Mouse (Mus musculus) stomach, postnatal 0 days (tissue): ENCODE data around the gene Uvssa. TPM values are rescaled to one million over a fixed set of nuclear protein-coding genes. Genes with fewer than 3 reads are reported as not detected.

Experiments used
- ATAC-seq: fragments of 200-750 bp; cut with Nextera tagmentation; 2 replicates; pipeline ENCODE4 v1.8.0; 2017; ENCODE audit not compliant: low FRiP score, low TSS enrichment
- DNase-seq: peaks from one replicate; pipeline ENCODE4 v3.0.0-alpha.2; 2016; ENCODE audit warnings: low spot score
- H3K27ac ChIP-seq: fragments of 300-500 bp; sonication (generic); replicated peaks from 2 replicates; pipeline ENCODE4 v1.5.1; 2014; ENCODE audit warnings: mild to moderate bottlenecking, control low read depth
- H3K27me3 ChIP-seq: fragments of 300-500 bp; sonication (generic); 2 replicates; pipeline ENCODE4 v1.6.1; 2014; ENCODE audit warnings: low read length; ENCODE audit not compliant: control insufficient read depth, insufficient read depth
- H3K36me3 ChIP-seq: fragments of 300-500 bp; sonication (generic); 2 replicates; pipeline ENCODE4 v1.6.1; 2014; ENCODE audit warnings: low read length, mixed read lengths; ENCODE audit not compliant: control insufficient read depth, insufficient read depth
- H3K4me1 ChIP-seq: fragments of 300-500 bp; sonication (generic); replicated peaks from 2 replicates; pipeline ENCODE4 v1.6.1; 2014; ENCODE audit warnings: antibody characterized with exemption; ENCODE audit not compliant: control insufficient read depth, insufficient read depth
- H3K4me2 ChIP-seq: fragments of 300-500 bp; sonication (generic); replicated peaks from 2 replicates; pipeline ENCODE4 v1.6.1; 2014; ENCODE audit warnings: low read depth, mild to moderate bottlenecking, control low read depth, moderate library complexity
- H3K4me3 ChIP-seq: fragments of 300-500 bp; sonication (generic); 2 replicates; pipeline ENCODE4 v1.5.1; 2014; ENCODE audit warnings: low read depth, low read length, control low read depth
- H3K9ac ChIP-seq: fragments of 300-500 bp; sonication (generic); 2 replicates; pipeline ENCODE4 v1.6.1; 2014; ENCODE audit warnings: mild to moderate bottlenecking, low read length, control low read depth, mixed read lengths
- H3K9me3 ChIP-seq: fragments of 300-500 bp; sonication (generic); 2 replicates; pipeline ENCODE4 v1.6.1; 2016; ENCODE audit warnings: low read length; ENCODE audit not compliant: control insufficient read depth
- CTCF ChIP-seq: IDR thresholded peaks from 2 replicates; pipeline ENCODE4 v1.5.1; 2016; ENCODE audit warnings: antibody characterized with exemption, low read depth, mild to moderate bottlenecking, moderate library complexity
- EP300 ChIP-seq: optimal IDR thresholded peaks from 2 replicates; pipeline ENCODE3; 2016; ENCODE audit warnings: antibody characterized with exemption
- WGBS: fragments of 180-500 bp; shearing (Covaris S2); extraction: QIAGEN DNeasy Blood & Tissue Kit; methylation state at CpG from one replicate; pipeline ENCODE4 v1.1.7; 2014; 5-methylcytosine and 5-hydroxymethylcytosine counted together
- polyA plus RNA-seq: library from polyadenylated mRNA; unstranded; fragments of >200 nt; fragmentation: Nextera tagmentation; extraction: Ambion mirVana; gene quantifications from 2 replicates; pipeline ENCODE4 v1.2.1, GENCODE M21; 2015

The Uvssa gene
- polyA plus RNA-seq, 1 experiment from 2014 or later, result 4.5 TPM

- WGBS, result 73% methylated on average over 7 of the region's 7 CpGs
- TF ChIP-seq EP300 (no peak), CTCF (no peak)
- DNase-seq, result no peak
Measured at GRCm38 (mm10) chr5:33464390-33464789, 86.0 kb downstream of the Uvssa start.

GRCm38 (mm10) chr5:33465464-33465863, 87.1 kb downstream of the Uvssa start:
- no peak overlapping the region for H3K9ac ChIP-seq
- H3K27ac ChIP-seq, result no peak overlapping the region
- WGBS, result 44% methylated on average over 11 of the region's 11 CpGs
- no peak overlapping the region for H3K4me3 ChIP-seq
- H3K4me2 ChIP-seq, result no peak overlapping the region
- DNase-seq, result no peak
- no peaks in the 10 kb centered on the region for H3K27me3 ChIP-seq
- H3K4me1 ChIP-seq, result no peaks in the 10 kb centered on the region
- no peaks in the 10 kb centered on the region for H3K36me3 ChIP-seq
- TF ChIP-seq EP300 (no peak), CTCF (no peak)
- H3K9me3 ChIP-seq, result no peaks in the 10 kb centered on the region
- ATAC-seq, result no peak

More at GRCm38 (mm10) chr5:33464390-33464789, 86.0 kb downstream of the Uvssa start:
- Histone ChIP-seq H3K4me1 (no peaks in the 10 kb centered on the region), H3K4me3 (no peak overlapping the region), H3K36me3 (no peaks in the 10 kb centered on the region), H3K27me3 (no peaks in the 10 kb centered on the region), H3K27ac (no peak overlapping the region), H3K4me2 (no peak overlapping the region), H3K9ac (no peak overlapping the region), H3K9me3 (no peaks in the 10 kb centered on the region)
- ATAC-seq, result no peak

Other genes starting within 250 kb of the Uvssa start
- gene Spon2, start 160.1 kb upstream of the Uvssa start, polyA plus RNA-seq, result 41.2 and 43.6 TPM in 2 replicates
- 157 and 165 TPM in 2 replicates for gene Ctbp1, start 103.6 kb upstream of the Uvssa start, polyA plus RNA-seq
- 83.4 and 83.6 TPM in 2 replicates for gene Maea, start 43.0 kb upstream of the Uvssa start, polyA plus RNA-seq
- gene Nkx1-1, start 55.4 kb downstream of the Uvssa start, polyA plus RNA-seq, result not detected in 2 replicates